Mouse (Mus musculus) yolk sac, embryonic 10.5 days (tissue): ENCODE results near the gene Vmn2r11.
A peak's percentile ranks its signal among the peaks of the same experiment; 100 is the strongest.
"Not testable (repeated sequence)": the region's sequence is repeated elsewhere in the genome, so short reads cannot be mapped to it uniquely, and the experiment has no call there.

ENCODE experiments used
- DNase-seq: peaks from one replicate; pipeline ENCODE4 v3.0.0-alpha.2; 2017; ENCODE audit warnings: low spot score

Gene Vmn2r11

DNA sequence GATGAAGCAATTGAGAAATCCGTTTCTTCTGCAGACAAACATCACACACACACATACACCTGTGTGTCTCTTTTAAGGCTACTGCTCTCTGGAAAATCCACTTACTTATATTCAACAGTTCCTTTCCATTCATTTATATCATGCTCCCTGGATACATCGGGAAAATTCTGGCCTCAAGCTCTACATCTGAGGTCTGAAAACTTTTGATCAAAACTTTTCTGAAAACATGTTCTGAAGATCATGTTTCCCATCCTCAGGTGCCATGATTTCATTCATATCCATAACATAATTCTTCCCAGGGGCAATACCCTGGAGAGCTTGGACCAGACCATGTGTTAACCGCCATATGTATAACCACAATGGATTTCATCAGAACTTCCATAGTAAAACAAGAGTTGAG lies at the start of gene Vmn2r11:
TSS of gene Vmn2r11 (minus strand) at position 101 of the 400 bp plus-strand sequence.
- DNase-seq: not testable (repeated sequence)

- not testable (repeated sequence) for DNase-seq
Observed at GRCm38 (mm10) chr5:109097850-109098249, 38.5 kb upstream of the Vmn2r11 start, which contains the start of gene Vmn2r12. TSS of gene Vmn2r12 (minus strand) at chr5:109097950.

DNA sequence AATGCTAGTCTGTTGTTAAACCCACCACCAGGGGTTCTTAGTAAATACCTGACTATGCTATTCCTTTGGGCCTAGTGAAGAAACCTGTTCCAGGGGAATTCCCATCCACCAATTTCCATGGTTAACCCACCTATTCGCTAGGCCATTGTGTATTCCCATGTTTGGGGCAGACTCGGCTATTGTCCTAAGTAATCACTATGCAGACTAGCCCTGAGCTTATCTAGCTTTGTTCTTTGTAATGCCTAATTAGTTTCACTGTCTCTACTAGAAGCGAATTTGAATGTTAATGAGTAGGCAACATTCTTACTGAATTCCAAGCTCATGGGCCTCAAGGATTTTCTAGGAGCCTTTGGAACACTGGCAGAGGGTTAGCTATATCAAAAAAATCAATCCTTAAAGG lies 37.1 kb upstream of the Vmn2r11 start:
- DNase-seq: not testable (repeated sequence)

DNA sequence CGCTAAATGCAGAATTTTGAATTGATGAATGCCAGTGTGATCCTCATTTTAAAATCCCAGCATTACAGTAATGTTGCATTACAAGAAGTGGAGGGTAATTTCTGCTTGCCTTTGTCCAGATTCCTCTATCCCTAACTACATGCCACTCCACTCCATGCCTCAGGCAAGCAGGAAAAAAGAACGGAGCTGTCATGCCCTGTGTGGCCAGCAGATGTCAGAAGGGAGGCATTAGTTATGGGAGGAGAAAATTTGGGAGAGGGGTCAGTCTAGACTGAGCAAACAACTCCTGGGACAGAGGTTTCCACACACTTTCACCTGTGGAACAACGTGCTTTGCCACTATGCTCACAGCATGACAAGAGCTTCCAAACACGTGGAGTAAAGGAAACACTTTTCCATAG lies 12.6 kb upstream of the Vmn2r11 start:
- DNase-seq: not testable (repeated sequence)

DNA sequence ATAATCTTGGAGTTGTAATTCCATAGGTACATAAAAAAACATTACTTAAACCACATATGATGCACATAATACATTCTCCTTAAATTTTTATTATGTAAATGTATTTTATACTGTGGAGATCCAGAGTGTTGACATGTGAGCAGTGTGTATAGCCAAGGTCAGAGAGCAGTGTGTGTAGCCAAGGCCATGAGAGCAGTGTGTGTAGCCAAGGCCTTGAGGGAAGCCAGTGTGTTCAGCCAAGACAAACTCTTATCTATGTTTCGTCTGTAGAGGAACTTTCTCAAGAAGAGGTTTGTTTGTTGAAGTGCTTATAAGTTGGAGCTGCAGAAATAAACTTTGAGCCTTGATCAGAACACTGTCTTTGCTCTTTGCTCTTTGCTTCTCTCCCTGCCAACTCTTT lies 4.1 kb downstream of the Vmn2r11 start:
- no peak for DNase-seq

DNA sequence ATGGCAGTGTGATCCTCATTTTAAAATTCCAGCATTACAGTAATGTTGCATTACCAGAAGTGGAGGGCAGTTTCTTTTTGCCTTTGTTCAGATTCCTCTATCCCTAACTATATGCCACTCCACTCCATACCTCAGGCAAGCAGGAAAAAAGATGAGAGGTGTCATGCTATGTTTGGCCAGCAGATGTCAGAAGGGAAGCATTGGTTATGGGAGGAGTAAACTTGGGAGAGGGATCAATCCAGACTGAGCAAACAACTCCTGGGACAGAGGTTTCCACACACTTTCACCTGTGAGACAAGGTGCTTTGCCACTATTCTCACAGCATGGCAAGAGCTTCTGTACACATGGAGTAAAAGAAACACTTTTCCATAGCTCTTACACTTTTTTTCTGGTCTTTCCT lies 26.8 kb downstream of the Vmn2r11 start:
- DNase-seq: peak; percentile 11

DNA sequence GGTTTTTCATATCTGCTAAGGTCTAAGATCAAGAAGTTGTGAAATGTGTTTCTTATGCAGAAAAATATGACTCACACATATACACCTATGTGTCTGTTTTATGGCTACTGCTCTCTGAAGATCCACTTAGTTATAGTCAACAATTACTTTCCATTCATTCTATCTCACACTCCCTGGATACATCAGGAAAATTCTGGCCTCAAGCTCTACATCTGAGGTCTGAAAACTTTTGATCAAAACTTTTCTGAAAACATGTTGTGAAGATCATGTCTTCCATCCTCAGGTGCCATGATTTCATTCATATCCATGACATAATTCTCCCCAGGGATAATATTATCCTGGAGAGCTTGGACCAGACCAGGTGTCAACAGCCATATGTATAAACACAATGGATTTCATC lies 52.9 kb downstream of the Vmn2r11 start, which contains the start of gene Vmn2r10:
TSS of gene Vmn2r10 (minus strand) at position 101 of the 400 bp plus-strand sequence.
- DNase-seq: not testable (repeated sequence)
